Mouse (Mus musculus): ENCODE measurements around the gene Mrps14.

Mrps14 gene

DNA sequence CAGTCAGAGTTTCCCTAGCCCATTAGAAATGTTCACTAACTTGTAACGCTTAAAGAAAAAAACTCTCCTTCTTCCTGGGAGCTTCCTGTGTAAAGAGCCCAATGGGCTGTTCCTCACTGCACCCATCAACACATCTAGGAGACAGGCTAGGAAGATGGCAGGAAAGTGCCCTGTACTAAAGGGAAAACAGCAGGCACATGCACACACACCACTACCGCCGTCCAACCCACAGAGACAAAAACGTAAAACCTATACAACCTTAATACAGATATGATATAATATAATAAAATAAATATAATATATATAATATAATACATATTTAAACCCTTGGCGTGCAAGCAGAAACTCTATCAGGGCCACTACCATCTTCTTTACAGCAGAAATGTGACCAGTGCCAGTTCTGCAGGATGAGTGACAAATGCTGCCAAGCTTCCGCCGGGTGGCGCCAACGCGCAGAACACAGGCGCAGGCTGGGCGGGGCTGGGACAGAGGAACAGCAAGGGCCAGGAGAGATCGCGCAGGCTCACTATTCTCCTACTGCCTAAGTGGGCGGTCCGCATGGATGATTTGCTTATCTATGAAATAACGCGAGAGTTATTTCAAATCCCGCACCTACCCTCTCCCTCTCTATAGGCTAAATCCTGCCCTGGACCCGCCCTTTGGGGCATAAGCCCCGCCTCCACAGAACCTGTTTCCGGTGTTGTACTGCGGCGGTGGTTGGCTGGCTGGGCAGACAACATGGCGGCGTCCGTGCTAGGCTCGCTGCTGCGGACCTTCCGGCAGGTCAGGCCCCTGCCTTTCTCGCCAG, at the start of gene Mrps14:
Gene Mrps14 (plus strand): TSS at position 687 of the 808 bp plus-strand sequence.
- 4% methylated on average over 31 of the region's 31 CpGs for WGBS

DNA sequence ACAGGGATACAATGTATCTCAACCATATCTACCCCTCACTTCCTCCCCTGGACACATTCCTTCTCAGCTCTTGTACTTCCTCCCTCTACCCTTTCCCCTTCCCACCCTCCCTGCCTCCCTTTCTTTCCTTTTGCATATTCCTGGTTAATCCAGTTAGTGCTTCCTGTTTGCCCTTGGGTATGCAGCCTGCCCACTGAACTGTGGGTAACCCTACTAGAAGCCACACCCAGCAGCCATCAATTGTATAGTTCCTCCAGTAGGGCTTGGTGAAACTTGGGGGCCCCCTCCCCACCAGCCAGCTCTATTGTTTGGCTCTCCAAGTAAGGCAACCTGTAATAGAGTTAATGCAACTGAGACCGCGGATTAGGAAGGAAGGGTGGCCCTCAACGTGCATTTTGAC, 49.4 kb upstream of the Mrps14 start:
- WGBS, result 78% methylated on average over 3 of the region's 3 CpGs

DNA sequence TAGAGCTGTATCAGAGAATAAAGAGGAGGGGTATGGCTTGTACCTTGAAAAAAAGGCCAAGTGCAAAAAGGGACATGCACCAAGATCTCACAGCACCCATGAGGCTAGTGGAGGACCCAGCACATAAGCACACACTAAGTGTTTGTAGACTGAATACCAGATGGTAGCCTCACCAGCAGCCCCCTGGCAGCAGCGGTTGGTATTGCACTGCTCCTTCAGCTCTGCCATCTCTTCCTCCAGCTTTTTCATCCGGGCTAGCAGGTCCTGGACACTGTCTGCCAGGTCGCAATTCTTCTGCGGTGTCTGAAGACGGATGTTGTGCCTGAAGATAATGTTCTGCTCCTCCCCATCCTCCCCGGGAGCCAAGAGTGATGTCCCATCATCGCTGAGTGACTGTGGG, 47.7 kb upstream of the Mrps14 start:
- 97% methylated on average over 7 of the region's 7 CpGs for WGBS

DNA sequence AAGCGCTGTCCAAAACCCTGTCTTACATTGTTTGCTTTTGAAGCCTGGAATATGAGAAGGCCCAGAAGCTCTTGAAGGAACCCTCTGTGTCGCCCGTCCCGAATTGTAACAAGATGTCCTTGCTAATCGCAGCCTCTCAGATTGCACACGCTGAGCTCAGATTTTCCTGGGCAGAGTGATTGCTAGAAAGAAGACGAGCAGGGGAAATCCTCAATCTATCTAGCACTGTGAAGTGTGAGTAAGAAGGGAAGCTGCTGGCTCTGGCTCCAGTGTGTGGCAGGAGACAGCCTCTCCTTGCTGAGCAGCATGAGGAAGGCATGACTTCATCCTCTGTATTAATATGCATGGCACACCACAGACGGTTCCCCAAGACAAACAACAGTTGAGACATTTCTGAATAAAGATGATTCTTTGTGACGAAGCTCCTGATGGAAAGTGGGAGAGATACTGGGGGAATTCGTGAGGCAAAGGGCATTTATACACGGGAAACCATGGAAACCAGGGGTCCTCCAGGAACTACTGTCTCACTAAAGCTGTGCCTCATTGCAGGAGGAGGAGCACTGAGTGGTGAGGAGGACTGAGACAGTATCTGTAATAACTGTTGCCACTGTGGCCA, 45.6 kb upstream of the Mrps14 start:
- 26% methylated on average over 11 of the region's 11 CpGs for WGBS

DNA sequence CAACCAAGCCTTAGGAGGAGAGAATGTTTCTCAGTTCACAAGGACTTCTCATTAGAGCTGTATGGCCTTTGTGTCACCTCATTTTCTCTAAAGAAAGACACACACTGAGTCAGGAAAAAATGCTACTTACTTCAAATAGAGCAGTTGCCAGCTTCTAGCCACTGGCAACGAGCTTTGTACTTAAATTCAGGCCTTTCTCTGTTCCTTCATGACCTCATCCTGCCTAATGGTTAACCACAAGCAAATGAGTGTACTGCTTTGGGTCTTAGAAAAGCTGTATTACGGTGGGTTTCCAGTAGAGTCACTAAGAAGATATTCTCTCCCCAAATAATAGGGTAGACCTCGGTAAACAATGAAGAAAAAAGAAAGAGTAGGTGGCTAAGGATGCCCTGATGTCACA, 44.3 kb upstream of the Mrps14 start:
- WGBS, result 73% methylated on average over 3 of the region's 3 CpGs

DNA sequence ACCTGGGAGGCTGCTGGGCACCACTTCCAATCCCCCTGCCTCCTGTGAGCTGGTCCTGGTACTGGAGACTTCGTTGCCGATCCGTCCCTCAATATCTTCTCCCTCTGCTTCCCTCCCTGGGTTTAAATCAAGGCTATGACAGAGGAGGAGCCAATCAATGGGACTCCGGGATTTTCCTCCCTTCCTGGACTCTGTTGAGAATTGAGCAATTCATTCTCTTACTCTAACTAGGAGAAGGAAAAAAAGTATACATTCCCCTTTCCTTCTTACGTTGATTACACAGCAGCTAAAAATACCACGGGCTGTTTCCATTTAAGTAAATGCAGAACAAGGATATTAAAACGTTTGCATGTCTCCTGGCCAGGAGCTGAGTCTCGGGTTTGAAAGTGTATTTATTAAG, 41.5 kb upstream of the Mrps14 start, which contains the start of gene Tnn:
Gene Tnn (minus strand): TSS at position 101 of the 400 bp plus-strand sequence.
- WGBS, result 45% methylated on average over 8 of the region's 8 CpGs

DNA sequence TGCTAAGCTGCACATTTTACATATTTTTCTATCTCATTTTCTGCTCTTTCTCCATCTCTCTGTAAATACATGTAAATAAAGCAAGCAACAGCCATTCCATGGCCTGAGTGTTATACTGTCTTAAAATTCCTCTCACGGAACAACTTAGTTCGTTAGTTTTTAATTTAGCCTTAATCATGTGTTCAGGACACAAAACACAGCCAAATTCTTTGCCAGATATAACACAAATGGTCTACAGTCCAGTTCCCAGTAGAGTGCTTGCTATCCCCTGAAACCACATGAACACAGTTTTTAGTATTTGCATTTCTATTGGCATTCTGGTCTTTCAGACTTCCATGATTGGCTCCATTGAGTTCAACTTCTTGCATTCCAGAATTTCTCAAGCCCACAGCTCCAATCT, 36.8 kb upstream of the Mrps14 start:
- WGBS, result 61% methylated on average over 2 of the region's 2 CpGs

DNA sequence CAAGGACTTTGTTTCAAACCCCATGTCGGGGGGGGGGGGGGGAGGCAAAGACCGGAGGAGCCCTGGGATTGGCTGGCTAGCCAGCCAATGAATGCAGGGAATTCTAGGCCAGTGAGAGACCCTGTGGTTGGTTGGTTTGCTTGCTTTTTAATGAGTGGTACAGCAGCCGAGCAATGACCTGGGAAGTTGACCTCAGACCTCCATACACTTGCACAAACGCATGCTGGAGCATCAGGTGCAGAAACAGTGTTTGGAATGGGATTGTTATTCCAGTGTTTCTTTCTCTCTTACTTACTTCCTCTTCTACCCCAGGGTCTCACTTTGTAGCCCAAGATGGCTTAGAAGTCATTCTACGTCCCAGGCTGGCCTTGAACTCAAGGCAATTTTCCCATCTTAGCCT, 28.4 kb upstream of the Mrps14 start:
- 86% methylated on average over 4 of the region's 5 CpGs for WGBS

DNA sequence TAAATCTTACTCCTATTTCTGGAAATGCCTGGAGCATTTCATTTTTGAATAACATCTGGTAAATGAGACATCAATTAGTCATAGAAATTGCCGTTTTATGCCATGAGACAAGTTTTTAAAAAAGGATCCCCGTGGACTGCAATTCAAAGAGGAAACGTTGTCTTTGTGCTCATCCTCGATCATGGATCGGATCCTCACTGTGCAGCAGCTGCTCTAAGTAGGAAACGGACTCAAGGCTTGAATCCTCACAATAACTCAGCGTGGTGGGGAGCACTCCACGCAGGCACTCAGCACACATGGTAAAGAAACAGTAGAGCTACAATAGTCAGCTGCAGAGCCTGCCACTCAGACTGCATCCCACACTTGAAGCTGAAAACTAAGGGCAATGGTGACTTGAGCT, 18.1 kb upstream of the Mrps14 start:
- 49% methylated on average over 8 of the region's 8 CpGs for WGBS

DNA sequence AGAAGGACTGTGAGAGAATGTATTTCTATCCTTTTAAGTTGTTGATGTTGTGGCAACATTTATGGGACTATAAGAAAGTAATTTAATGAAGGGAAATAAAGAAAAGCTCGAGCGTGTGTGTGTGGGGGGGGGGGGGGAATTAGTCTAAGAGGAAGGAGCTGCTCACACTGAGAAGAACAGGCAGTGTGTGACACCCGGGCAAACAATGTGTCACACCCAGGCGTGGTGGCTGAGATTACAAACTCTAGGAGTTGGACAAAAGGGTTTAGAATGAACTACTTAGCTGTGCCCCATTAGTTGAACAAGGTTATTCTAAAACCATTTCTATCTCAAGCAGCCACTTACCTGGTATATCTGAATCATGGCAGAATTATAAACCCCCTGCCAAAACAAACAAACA, 13.8 kb upstream of the Mrps14 start:
- WGBS, result 81% methylated on average over 4 of the region's 4 CpGs

DNA sequence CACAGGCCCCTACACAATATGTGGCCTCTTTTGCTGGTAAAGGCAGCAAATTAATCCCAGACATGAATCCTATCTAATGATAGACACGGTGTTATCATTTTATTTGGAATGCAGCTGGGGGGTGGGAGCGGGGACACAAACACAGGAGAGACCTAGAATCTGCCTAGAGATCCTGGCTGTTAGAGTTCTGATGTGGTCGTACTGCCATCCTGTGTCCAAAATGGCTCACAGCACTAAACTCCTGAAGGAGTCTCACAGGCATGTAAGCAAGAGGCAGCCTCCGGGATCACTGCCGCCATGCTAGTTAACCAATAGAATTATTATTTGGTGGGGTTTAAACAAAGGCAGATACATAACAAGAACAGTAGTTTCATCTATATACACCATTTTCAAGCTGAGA, 10.5 kb upstream of the Mrps14 start:
- WGBS, result 8% methylated on average over 5 of the region's 5 CpGs

DNA sequence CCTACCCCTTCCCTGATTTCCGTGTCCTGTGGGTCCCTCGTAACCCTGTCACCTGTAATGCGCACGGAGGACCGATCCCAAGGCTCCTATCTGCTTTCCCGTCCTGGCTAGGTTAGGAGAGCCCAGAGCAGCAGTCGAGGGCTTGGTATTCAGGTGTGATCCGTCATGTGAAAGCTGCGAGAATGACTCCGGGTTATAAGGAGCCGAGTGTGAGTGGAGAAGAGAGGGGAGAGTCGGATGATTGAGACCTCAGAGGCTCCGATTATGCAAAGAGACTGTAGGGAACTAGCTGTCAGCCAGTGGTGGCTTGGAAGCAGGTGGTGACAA, 285 bp downstream of the Mrps14 start:
- WGBS, result under 1% methylated on average over 13 of the region's 13 CpGs

DNA sequence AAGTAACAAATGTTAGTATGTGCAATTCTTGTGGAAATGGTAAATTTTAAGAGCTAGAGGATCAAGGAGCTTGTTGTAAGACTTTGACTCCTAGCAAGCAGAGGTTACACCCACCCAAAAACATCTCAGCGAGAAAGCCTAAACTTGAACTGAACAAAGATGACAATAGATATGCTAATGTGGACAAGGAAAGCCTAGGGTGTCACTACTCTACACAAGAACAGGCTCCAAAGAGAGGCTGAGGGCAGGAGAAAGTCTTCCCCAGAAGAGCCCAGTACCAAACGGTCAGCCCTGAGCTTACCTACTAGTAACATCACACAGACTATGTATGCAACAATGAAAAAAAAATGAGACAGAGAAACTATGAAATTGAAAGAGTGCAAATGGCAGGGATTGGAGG, 14.8 kb downstream of the Mrps14 start:
- WGBS, result 46% methylated on average over 2 of the region's 2 CpGs

DNA sequence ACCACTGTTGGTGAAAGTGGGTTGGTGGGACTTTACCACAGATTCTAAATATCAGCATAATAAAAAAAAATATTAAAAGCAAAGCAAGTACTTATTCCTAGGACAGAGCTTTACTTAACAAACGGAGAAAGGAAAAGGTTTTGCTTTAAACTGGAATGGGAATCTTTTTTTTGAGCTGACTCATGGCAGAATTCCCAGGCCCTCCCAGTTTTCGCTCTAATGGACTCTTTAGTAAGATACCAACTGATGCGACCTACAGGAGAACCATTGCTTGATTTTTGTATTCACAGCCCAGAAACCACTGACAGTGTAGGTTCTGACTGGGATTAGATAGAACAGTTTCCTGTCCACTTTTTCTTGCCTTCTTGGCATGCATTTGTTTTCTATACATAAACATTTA, 15.6 kb downstream of the Mrps14 start:
- WGBS, result 24% methylated on average over 3 of the region's 3 CpGs

DNA sequence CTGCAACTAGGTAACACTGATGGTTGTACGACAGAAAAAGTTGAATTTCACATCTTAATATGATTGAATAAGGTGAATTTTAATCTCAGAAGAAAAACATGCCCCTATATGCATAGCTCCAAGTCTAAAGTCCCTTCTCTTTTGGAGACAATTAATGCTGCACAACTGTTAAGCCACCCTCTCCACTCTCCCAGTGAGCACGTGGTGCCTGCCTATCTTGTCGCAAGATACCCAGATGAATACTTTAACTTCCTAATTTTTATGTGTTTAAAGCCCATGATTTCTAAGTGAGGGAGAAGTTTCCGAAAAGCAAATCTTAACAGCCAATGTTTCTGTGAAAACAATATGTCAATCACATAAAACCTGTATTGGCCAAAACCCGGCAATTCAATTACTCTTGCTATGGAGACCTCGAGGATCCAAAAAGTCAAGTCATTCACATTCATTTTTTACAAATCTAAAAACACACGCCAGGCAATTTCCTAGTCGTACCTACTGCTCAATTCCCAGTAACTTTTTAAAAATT, 16.6 kb downstream of the Mrps14 start:
- WGBS, result under 1% methylated on average over 8 of the region's 8 CpGs

DNA sequence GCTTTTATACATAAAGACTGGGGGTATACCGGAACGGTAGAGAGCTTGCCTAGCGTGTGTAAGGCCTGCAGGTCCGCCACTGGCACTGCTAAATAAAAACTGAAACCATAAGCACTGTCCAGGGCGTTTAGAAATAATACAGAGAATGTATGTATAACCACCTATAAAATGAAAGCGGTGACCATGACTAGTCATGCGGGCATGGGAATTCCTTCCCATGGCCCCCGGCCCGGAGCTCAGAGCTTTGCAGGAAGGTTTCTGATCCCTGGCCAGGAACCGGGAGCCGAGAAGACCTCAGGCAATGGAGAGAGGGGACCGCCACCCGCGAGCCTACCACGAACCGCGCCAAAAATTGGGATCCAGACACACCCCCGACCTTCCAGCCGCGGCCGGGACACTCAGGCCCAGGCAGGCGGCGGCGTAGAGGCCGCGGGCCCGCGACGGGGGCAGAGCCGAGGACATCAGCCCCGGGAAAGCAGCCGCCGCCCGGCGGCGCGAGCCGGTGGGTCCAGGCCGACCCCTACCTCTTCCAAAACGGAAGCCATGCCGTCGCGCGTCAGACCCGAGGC, 17.2 kb downstream of the Mrps14 start:
- under 1% methylated on average over 45 of the region's 45 CpGs for WGBS

DNA sequence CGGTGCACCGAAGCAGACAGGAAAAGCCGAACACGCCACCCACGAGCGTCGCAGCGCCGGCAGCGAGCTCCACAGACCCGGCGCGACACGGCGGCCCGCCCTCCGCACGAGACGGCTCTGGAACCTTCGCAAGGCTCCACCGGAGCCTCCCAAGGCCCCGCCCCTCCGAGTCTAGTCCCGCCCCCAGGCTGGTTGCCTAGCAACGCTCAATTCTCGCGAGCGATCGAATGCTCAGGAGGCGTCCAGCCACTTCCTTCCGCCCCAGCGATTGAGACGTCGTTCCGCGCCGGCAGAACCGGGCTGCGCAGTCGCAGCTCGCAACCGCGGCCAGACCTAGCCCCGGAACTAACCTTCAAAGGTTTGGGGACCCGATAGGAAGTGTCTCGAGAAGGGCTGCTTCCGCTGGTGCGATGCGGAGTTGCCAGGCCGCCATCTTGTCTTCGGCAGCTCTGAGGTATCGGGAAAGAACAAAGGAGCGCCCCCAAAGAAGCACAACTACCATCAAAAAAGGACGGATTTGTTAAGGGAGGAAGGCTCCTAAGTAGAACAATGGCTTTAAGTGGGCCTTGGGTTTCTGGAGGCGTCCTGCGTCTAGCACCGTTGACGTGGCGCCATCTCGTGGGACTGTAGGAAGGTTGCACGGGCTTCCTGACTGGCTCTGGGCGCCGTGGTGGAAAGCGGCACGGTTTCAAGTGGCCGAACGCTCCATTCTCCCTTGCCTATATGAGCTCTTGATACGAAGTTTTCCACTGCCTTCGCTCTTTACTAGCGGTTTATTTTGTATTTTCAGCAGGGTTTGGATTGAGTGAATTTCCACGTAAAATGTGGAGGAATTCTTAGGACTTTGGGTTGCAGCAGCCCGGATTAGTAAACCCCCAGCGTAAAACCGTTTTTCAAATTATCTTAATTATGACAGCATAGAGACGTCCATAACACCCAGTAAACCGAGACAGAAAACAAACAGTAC, 18.0 kb downstream of the Mrps14 start, which contains the start of gene Cacybp:
Gene Cacybp (minus strand): TSS at position 173 of the 967 bp plus-strand sequence.
- under 1% methylated on average over 76 of the region's 76 CpGs for WGBS

DNA sequence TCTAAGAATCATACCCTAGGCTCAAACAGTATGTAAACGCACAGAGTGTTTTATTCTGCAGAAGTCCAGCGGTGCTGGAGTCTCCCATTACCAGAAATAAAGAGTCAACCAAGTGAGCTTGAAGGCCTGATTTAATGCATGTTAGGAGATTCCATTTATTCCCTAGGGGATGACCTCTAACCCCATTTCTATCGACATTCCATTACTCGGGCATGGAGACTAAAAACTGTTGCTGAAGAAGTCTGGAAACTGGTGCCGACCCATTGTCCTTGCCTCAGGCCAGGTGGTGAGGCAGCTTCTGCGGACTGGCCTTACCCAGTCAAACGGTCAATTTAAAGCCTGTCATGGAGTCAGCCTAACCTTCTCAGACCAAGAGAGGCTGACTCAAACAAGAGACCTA, 19.2 kb downstream of the Mrps14 start:
- WGBS, result 94% methylated on average over 7 of the region's 7 CpGs

DNA sequence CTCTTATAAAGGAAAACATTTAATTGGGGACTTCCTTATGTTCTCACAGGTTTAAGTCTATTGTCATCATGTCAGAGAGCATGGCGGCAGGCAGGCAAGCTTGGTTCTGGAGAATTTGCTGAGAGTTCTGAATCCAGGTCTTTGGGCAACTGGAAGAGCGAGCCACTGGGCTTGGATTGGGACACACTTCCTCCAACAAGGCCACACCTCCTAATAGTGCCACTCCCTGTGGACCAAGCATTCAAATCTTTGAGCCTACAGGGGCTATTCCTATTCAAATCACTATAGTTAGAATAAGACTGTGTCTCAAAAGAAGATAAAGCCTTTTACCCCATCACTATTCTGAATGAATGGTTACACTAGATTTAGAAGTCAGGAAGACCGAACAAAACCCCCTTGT, 22.9 kb downstream of the Mrps14 start:
- 90% methylated on average over 3 of the region's 3 CpGs for WGBS

DNA sequence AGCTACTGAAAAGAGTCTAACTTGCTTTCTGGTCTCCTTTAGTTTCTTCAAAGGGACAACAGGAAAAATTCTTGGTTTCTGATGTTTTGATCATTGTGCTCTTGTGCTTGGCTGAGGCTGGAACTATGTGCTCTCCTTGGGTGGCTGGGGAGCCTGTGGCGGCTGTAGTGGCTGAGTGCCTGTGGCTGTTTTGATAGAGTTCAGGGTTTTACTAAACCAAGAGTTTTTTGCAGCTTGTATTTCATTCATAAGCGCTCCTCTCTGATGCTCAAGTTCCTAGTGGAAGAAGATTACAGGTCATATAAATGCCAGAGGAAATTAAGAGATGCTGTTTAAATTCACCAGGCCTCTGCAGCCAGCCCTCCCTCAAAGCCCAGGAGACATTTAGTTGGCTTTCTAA, 29.1 kb downstream of the Mrps14 start:
- 76% methylated on average over 2 of the region's 2 CpGs for WGBS

DNA sequence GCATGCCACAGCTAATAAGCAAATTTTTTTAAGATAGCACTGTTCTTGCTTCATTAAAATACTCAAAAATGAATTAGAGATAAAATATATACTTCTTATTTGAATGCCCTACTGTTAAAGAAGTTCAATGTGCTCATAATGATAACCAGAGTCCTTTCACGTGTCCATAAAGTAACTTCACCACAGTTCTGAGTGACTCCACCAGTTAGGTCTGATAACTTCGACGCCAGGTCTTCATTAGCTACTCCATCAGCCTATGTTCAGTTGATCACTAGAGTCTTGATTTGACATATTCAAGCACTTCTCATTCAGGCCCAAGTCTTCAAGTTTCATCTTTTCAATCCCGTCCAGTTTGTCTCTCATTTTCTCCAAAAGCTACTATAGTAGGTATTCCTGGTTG, 32.2 kb downstream of the Mrps14 start:
- WGBS, result 94% methylated on average over 4 of the region's 4 CpGs

DNA sequence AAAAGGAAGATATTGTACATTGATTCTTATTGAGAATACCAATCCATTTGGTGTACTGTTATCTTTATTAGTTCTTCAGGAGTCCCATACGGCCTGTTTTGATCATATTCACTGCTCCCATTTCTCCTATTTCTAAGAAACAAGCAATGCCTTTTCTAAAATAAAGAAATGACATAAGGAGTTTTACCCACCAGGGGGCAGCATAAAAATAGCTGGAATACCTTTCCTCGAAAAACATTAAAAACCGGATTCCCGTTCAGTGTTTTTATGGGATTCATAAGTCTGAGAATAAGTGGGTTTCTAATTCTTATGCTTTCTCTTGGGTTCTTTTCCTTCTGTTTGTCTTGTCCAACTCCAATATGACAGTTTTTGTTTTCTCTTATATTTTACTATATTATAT, 36.0 kb downstream of the Mrps14 start:
- WGBS, result 23% methylated on average over 4 of the region's 4 CpGs

All from cerebral cortex, adult 2 months (tissue).